Mouse (Mus musculus): ENCODE results near the gene Asb10. TPM values are rescaled to one million over a fixed set of nuclear protein-coding genes. Genes with fewer than 3 reads are reported as not detected.
"Not testable (repeated sequence)": the region's sequence is repeated elsewhere in the genome, so short reads cannot be mapped to it uniquely, and the experiment has no call there.

Gene Asb10
- total RNA-seq (2021), result under 1 TPM in 1 of 2 experiments, not detected in 1; 0.49 TPM
- long read RNA-seq, experiment 1, partial matches to known transcripts, result 0 of 2 reads
- long read RNA-seq, experiment 1, other reads (novel, unspliced or antisense), result 0 of 2 reads
- long read RNA-seq, experiment 2, result 0 reads

DNA sequence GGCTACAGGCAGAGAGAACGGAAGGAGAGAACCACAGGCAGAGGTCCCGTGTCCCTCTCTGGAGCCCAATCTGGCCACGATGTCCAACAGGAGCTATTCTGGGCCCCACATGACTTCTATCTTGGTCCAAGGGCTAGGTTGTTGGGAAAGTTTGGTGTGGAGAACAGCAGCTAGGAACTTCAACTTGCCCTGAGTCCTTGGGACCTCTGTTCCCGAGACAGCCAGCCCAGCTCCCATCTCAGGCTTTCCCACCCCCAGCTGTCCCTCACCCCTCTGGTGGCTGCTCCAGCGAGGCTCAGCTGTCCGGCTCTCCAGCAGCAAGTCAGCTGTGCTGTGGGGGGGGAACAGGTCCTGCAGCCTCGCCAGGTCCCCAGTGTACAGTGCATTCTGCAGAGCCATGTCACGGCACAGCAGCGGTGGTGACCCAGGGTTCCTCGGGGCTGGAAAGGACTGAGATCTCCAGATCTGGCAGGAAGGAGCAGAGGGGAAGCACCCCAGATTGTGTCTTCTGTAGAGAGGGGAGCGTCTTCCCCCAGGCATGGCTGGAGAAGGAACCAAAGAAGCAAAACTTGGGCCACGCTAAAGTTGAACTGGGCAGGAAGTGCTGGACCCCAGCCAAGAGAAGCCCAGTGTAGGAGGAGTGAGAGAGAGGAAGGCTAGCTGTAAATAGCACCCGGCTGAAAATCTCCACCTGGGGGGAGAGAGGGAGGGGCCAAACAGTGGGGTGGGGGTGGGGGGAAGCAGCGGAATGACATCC is at the start of gene Asb10:
TSS of gene Asb10 (minus strand) at position 592 of the 757 bp plus-strand sequence.
- peak; percentile 55 to 71 for DNase-seq

DNA sequence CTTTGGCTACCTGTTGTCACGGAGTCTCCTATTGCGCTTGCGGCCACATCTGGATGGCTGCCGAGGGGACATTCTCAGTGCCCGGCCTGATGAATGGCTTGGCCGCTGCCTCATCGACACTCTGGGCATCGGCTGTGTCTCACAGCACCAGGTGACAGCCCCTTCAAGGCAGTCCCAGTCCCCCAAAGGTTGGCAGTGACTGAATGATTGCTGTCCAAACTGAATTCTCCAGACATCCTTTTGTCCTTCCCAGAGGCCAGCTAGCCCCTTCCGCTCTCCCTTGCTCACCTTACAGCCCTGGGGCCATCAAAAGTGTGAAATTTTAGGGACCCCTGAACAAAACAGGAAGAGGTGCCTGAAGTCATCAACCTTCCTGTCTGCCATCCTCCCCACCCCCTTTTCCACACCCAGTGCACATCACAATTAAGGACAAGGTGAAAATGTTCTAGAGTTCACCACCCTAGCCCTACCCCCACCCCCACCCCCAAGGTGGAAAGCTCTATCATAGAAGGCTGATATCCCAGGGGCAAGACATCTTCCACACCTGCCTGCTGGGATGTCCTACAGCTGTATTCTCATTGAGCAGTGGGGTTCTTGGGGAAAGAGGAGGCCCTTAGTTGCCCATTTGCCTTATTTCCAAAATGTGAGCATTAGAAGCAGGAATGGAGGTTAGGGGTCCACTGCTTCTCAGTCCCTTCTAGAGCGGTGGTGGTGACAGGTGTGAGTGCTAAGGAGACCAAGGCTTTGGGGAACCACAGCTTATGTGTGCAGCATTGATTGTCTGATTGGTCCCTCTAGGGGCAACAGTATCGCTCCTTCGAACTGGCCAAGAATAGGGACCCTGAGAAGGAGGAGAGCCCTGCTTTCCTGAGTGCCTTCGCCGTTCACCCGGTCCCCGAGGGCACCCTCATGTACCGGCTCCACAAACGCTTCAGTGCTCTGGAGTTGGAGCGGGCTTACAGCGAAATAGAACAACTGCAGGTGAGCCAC is 49.0 kb upstream of the Asb10 start:
- DNase-seq, result no peak

DNA sequence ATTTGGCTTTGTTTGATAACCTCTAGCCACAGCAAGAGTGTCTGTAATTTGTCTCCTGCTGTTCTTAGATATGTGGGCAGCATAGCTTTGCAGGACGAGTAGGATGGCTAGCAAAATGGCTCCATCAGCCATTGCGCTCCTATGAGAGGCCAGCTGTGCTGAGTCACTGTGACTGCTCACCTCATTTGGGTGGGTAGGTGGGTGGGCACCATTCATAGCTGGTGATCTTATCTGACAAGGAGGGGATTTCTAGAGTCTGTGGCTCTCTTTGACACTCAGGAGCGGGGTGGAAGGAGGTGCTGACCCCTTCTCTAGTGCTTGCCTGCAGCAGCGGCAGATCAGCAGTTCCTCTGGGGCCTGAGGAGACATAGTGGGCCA is 46.4 kb upstream of the Asb10 start:
- DNase-seq, result peak in 1 of 2 experiments; percentile 30

DNA sequence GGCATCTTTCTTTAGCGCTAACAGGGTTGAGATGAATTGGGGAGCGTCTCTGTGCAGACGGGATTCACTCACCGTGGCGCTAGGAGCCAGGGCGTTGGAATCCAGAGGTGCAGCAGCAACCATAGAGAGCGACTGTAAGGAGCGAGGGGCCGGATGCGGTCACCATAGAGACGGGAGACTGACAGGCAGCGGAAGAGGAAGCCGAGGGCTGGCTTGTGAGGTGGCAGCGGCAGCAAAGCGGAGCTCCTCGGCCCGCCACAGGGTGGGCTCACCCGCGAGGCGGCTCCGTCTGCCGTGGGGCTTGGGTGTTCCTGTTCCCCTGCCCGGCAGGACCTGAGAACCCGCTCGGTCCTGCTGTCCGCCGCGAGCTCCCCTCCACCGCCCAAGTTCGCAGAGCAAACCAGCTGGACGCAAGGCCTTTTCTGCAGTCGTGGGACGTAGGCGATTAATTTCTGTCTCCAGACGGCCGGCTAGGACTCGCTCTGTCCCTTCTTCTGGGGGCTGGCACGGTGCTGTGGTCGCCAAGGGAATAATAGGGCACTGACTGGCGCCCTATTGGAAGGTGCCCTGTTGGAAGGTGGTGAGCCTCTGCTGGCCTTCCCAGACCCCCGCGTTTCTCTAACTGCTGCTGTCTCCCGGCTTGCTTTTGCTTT is 45.9 kb upstream of the Asb10 start, which contains the start of gene Chpf2:
TSS of gene Chpf2 (plus strand) at position 195 of the 653 bp plus-strand sequence.
- DNase-seq, result peak; percentile 89 to 90

DNA sequence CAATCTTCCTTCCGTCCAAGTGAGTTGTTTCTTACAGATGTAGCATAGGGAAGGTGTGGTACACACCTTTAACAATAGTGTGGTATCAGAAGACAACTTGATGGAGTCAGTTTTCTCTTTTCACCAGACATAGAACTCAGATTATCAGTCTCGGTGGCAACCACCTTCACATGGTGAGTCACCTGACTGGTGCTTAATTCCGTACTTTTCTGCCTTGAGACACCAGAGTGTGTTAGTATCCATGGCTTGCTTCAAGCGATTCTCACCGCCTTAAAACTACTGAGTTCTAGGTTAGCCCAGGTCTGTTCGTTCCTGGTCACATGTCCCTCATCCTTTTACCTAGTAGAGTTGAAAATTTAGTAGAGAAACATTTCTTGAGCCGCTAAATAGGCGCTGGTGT is 45.3 kb upstream of the Asb10 start:
- no peak for DNase-seq

DNA sequence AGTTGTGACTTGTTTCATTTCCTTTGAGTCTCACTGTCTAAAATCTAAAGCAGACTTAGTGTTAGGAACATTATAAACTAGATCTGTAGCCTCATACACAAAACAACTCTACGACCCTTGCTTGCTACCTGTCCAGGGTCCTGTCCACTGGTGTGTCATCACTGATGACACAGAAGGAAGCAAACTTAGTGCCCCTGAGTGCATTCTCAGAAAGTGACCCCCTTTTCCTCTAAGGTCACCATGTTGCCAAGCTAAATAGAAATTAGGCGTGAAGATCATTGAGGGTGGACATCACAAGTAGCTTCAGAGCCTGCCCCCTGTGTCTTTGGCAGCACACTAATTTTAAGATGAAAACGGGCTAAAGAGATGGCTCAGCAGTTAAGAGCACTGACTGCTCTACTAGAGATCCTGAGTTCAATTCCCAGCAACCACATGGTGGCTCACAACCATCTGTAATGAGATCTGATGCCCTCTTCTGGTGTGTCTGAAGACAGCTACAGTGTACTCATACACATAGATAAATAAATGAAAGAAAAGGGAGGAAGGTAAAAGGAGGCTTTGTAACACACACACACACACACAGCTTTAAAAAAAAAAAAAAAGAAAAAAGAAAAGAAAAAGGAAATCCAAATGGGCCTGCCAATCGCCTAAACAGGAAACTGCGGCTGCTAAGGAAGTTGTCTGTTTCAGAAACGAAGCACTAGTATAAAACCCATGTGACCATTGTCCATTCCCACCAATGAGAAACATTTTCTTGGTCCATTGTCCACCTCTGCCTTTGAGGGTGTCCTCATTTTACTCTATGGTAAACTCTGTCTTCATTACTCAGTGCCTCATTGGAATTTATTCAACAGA is 37.6 kb upstream of the Asb10 start:
- no peak for DNase-seq

DNA sequence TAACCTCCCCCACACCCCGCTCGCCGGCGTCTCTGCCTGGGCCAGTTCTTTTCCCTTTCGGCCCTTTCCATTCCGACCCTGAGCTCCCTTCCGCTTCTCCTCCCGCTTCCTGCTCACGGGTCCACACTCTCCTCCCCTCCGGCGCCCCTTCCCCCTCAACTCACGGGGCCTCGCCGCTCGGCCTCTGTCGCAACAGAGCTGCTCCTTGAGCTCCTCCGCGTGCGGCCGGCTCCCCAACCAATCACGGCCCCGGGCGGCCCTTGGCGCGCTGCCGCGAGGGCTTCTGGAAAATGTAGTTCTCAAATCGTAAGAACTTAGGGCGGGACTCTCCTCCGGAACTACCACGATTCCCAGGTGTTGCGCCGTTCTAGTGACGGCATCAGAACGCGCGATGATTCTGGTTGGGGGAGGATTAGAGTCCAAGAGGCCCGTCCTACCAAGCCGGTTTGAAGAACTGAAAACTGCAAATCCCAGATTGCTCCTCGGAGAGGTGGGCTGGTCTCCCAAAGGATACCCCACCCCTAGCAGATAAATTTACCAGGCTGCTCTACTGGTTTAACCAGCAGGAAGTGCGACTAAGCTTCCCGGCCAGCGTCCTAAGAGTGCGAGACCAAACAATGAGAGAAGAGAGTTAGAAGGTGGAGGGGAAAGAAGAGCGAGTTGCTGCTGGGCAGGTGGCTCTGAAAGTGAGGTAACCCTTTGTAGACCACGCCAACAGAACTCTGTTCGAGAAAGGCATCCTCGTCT is 36.6 kb upstream of the Asb10 start, which contains the start of gene Abcf2:
TSS of gene Abcf2 (minus strand) at position 285 of the 747 bp plus-strand sequence.
- DNase-seq, result peak; percentile 100

DNA sequence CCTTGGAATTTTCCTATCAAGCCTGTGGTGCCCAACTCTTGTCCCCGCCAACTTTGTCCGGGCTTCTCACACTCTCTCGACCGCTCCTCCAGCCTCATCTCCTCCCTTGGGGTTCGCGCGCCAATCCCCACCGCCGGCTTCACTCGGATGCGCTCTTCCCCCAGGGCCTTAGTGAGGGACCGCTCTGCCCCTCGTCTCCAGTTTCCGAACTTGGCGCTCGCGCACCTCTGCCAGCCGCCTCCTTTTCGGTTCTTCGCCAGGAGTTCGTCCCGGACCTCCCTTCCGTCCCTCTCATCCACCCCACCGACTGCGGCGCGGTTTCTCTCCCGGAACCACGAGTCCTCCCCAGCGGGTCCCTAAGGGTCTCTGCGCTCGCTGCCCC is 36.0 kb upstream of the Asb10 start:
- peak; percentile 25 to 48 for DNase-seq

DNA sequence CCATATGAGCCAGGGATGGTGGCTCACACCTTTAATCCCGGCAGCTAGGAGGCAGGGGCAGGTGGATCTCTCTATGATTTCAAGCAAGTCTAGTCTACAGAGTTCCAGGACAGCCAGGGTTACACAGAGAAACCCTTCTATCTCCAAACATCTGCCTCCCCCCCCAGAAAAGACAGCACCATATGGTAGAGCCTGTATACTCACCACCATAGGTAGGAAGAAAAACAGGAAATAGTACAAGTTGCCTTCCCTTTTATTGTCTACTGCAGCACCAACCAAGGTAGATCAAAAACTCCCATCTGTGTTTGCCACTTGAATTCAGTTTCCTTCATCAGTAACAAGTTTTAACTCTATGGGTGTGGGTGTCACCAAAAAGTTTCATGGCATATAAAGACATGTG is 35.2 kb upstream of the Asb10 start:
- DNase-seq, result no peak

DNA sequence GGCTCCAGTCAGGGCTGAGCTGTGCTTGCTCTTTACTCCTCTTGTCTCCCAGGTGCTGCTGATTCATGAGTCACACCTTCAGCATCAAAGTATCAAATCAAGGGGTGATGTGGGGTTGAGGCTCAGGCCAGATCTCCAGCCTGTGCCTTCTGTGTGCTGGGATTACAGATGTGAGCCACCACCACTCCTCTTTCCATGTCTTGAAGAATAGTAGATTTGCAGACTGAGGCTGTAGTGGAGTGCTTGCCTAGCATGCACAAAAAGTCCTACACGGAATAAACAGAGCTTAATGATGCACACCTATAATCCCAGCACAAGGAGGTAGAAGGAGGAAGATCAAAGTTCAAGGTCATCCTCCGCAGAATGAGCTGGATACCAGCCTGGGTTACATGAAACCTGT is 15.9 kb upstream of the Asb10 start, which contains the start of gene 4931409K22Rik:
TSS of gene 4931409K22Rik (minus strand) at position 101 of the 400 bp plus-strand sequence.
- DNase-seq, result no peak

DNA sequence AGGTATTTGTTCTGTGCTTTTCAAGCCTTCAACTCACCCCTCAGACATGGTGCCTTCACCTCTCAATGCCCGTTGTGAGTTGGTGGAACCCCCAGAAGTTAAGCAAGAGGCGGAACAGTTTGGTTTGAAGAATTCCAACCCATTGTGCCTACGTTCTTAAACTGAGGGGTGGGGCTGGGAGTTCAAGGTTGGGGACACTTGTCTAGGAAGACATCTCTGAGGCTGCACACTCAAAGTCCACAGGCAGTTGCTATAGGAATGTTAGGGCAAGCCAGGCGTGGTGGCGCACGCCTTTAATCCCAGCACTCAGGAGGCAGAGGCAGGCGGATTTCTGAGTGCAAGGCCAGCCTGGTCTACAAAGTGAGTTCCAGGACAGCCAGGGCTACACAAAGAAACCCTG is 14.6 kb upstream of the Asb10 start:
- DNase-seq, result not testable (repeated sequence)

DNA sequence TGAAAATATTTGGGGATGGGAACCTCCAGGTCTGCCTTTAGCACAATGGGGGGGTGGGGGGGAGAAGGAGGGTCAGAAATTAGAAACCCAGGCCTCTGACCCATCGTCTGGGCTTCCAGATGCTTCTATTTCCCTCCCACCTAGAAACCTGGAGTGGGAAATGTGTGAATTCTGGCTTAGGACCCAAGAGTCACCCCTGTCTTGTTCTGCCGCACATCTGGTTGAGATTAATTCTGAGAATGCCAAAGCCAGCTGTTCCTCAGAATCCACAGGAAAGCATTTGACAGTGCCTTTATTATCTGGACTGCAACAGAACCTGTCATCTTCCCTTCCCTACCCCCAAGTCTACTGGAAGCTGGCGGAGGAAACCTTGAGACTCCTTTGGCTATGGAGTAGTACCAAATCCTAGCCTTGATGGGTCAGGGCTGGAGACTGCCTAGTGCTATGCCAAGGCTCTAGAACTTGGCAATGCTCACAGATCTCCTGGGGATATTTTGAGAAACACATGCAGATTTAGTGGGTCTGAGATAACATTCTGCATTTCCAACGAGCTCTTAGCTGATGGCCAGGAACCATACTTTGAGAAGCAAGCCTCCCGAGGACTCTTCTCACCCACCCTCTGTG is 13.0 kb upstream of the Asb10 start:
- DNase-seq, result no peak

DNA sequence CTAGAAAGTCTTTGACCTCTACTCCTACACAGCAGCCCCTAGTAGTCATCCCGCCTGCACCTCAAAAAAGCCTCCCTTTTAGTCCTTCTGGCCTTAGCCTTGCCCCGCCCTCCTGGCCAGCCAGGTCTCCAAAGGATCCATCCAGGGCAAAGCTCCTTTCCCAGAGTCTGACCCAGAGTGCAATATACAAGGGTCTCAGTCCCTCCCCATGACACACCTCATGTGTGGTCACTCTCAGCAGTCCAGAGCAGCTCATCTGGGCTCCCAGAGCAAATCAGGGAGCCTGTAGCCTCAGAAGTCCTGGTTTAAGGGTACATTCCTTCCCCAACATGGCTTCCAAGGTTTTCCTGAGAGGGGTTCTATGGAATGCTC is 10.5 kb upstream of the Asb10 start:
- DNase-seq, result no peak

DNA sequence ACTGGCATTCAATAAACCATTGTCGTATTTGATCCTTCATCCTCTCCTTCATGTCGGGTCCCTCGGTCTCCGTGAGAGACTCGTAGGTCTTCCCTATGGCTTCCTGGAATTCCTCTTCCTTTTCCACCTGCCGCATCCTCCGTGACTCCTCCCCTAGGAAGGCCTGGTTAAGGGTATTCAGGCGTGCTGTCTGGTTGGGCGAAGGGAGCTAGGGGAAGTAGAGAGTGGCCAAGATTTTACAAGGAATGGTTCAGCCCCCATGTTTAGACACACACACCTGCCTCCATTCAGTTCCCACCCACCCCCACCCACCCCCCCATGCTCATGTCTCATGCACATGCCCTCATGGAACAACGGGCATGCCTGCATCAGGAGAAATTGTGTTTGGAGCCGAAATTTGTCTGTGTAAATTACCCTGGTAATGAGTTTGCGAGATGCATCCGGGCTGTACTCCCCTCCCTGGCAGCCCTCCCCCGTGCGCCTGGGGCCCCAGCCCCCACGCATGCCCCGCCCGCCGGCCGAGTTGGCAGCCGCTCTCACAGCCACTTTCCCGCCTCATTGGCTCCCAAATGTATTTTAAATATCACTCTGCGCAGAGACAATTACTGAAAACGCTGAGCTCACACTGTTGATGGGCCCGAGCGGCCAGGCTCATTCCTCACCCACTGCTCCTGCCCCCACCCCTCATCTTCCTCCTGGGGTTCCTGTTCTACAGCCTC is 10.0 kb upstream of the Asb10 start:
- DNase-seq, result peak in 1 of 2 experiments; percentile 15

DNA sequence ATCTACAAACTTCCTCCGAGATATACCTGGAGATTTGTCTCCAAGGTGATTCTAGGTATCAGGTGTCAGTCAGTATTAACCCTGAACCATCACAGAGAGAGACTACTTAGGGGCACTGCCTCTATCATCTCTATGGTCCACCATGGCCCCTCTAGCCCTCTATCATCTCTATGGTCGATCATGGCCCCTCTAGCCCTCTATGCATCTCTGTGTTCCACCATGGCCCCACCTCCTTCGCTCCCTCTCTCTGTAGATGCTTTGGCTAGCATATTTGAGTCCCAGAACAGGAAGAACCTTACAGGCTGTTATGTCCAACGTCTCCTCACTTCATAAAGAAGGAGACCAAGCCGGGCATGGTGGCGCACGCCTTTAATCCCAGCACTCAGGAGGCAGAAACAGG is 1.9 kb upstream of the Asb10 start:
- no peak for DNase-seq

DNA sequence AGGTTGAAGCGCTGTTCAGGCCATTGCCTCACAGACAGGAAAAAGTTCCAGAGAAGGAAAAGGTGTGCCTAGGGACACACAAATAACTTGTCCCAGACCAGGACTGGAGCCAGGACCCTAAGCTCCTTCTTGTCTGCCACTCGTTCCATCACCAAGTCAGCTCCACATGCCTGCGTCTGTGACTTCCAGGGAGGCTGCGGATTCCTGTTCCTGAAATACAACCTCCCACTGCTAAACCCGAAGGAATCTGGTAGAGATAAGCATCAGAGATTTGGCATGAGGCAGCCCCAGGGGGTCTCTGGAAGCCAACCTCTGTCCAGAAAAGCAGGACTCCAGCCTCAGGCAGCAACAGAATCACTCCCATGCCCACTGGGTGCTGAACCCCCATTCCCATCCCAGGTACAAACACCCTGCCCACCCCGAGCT is 379 bp upstream of the Asb10 start:
- no peak for DNase-seq

DNA sequence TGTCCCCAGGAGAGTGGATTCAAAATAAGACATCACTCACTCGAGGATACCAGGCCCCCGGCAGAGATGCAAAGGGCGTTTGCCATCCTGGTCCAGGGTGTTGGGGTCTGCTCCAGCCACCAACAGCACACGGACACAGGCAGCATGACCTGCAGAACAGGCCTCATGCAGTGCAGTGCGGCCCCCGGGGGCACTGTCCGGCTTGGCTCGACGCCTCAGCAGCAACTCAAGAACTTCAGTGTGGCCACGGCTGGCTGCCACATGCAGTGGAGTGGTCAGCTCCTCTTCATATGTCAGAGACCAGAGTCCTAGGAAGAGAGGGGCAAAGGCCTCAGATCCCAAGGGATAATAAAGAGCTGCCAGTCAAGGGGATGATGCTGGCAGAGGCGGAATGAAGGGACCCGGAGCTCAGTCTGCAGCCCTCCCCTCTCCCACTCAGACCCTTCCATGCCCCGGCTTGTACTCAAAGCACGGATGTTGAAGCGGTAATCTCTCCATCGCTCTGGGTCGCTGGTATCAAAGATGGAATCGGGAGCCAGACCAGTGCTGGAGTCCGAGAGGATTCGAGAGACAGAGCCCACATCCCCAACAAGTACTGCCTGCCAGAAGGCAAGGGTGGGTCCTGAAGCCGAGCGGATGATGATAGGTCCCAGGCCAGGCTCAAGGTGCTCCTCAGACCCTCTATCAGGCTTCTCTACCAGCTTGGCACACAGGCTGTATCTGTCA is 1.0 kb downstream of the Asb10 start:
- no peak for DNase-seq

DNA sequence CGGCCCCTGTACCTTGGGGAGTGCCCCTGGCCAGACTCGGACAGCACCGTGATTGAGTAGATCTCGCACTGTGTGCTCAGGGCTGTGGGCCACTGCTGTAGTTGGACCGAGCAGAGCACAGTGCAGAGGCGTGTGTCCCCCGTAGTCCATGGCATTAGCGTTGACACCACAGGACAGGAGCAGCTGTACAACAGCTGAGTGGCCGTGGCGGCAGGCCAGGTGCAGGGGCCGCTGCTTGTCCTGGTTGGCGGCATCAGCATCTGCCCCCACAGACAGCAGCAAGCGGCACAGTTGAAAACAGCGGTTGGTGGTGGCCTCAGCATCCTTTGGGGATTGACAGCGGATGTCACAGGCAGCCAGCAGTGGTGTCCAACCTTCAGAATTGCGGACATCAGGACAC is 3.2 kb downstream of the Asb10 start:
- no peak for DNase-seq
